Mouse (Mus musculus): ENCODE measurements around the gene Ppp1r8. TPM values are rescaled to one million over a fixed set of nuclear protein-coding genes. Genes with fewer than 3 reads are reported as not detected.
"Not testable (repeated sequence)": the region's sequence is repeated elsewhere in the genome, so short reads cannot be mapped to it uniquely, and the experiment has no call there.

The Ppp1r8 gene
- polyA plus RNA-seq, 1 experiment = 50.2 TPM

- 24% methylated on average over 1 of the region's 1 CpGs for WGBS
- TF ChIP-seq POLR2A (IDR thresholded peaks at IDR 0.05; ENCODE audit: borderline replicate concordance, control insufficient read depth, low read depth, low read length) = no peak
- no peak for TF ChIP-seq CTCF (IDR thresholded peaks at IDR 0.05; ENCODE audit: control insufficient read depth, insufficient read depth, low read length)
- H3K27ac ChIP-seq (ENCODE audit: control insufficient read depth, insufficient read depth, low read depth, low read length, poor library complexity) = no peak overlapping the region
- H3K4me3 ChIP-seq (replicated peaks; ENCODE audit: control insufficient read depth, low read depth, low read length) = no peak overlapping the region
- H3K4me1 ChIP-seq (ENCODE audit: control insufficient read depth, insufficient read depth, low read length) = peaks cover 5% of the 10 kb centered on the region
Observed at GRCm38 (mm10) chr4:132797461-132797860, 45.5 kb downstream of the Ppp1r8 start.

GRCm38 (mm10) chr4:132796196-132796886 is 46.6 kb downstream of the Ppp1r8 start, which contains the start of gene Themis2:
Themis2 (minus strand) TSS chr4:132796387.
- Histone ChIP-seq H3K4me3 (replicated peaks; ENCODE audit: control insufficient read depth, low read depth, low read length) (peak within 1 kb of the TSS; percentile 84), H3K27ac (ENCODE audit: control insufficient read depth, insufficient read depth, low read depth, low read length, poor library complexity) (peak within 1 kb of the TSS; percentile 91), H3K4me1 (ENCODE audit: control insufficient read depth, insufficient read depth, low read length) (peaks cover 4% of the 10 kb centered on the region; the same call in 1 of the 2 replicates)
- whole genome bisulfite sequencing = 1% methylated on average over 21 of the region's 21 CpGs
- no peak for TF ChIP-seq CTCF (IDR thresholded peaks at IDR 0.05; ENCODE audit: control insufficient read depth, insufficient read depth, low read length)
- TF ChIP-seq POLR2A (IDR thresholded peaks at IDR 0.05; ENCODE audit: borderline replicate concordance, control insufficient read depth, low read depth, low read length) = peak; percentile 95

- Histone ChIP-seq H3K27ac (ENCODE audit: control insufficient read depth, insufficient read depth, low read depth, low read length, poor library complexity) (peak overlapping the region; percentile 91), H3K4me3 (replicated peaks; ENCODE audit: control insufficient read depth, low read depth, low read length) (peak overlapping the region; percentile 84), H3K4me1 (ENCODE audit: control insufficient read depth, insufficient read depth, low read length) (peaks cover 4% of the 10 kb centered on the region; the same call in 1 of the 2 replicates)
- TF ChIP-seq CTCF (IDR thresholded peaks at IDR 0.05; ENCODE audit: control insufficient read depth, insufficient read depth, low read length) = no peak
- TF ChIP-seq POLR2A (IDR thresholded peaks at IDR 0.05; ENCODE audit: borderline replicate concordance, control insufficient read depth, low read depth, low read length) = no peak
- 52% methylated on average over 7 of the region's 7 CpGs for WGBS
Observed at GRCm38 (mm10) chr4:132795171-132795570, 47.8 kb downstream of the Ppp1r8 start.

- H3K4me3 ChIP-seq (replicated peaks; ENCODE audit: control insufficient read depth, low read depth, low read length) = peak overlapping the region; percentile 84
- no peak for TF ChIP-seq CTCF (IDR thresholded peaks at IDR 0.05; ENCODE audit: control insufficient read depth, insufficient read depth, low read length)
- TF ChIP-seq POLR2A (IDR thresholded peaks at IDR 0.05; ENCODE audit: borderline replicate concordance, control insufficient read depth, low read depth, low read length) = no peak
- 25% methylated on average over 8 of the region's 8 CpGs for WGBS
- peak overlapping the region; percentile 91 for H3K27ac ChIP-seq (ENCODE audit: control insufficient read depth, insufficient read depth, low read depth, low read length, poor library complexity)
- peaks cover 4% of the 10 kb centered on the region; the same call in 1 of the 2 replicates for H3K4me1 ChIP-seq (ENCODE audit: control insufficient read depth, insufficient read depth, low read length)
Observed at GRCm38 (mm10) chr4:132794760-132795159, 48.2 kb downstream of the Ppp1r8 start.

GRCm38 (mm10) chr4:132794028-132794427 is 48.9 kb downstream of the Ppp1r8 start:
- Histone ChIP-seq H3K4me3 (replicated peaks; ENCODE audit: control insufficient read depth, low read depth, low read length) (peak overlapping the region; percentile 41), H3K27ac (ENCODE audit: control insufficient read depth, insufficient read depth, low read depth, low read length, poor library complexity) (peak overlapping the region; percentile 89), H3K4me1 (ENCODE audit: control insufficient read depth, insufficient read depth, low read length) (peaks cover 4% of the 10 kb centered on the region; the same call in 1 of the 2 replicates)
- 5% methylated on average over 9 of the region's 9 CpGs for WGBS
- no peak; the same call in 1 of the 2 replicates for TF ChIP-seq POLR2A (IDR thresholded peaks at IDR 0.05; ENCODE audit: borderline replicate concordance, control insufficient read depth, low read depth, low read length)
- TF ChIP-seq CTCF (IDR thresholded peaks at IDR 0.05; ENCODE audit: control insufficient read depth, insufficient read depth, low read length) = peak; percentile 18; the same call in 1 of the 2 replicates

GRCm38 (mm10) chr4:132793322-132794004 is 49.5 kb downstream of the Ppp1r8 start:
- peak overlapping the region; percentile 39 for H3K4me3 ChIP-seq (replicated peaks; ENCODE audit: control insufficient read depth, low read depth, low read length)
- H3K4me1 ChIP-seq (ENCODE audit: control insufficient read depth, insufficient read depth, low read length) = not testable (repeated sequence)
- H3K27ac ChIP-seq (ENCODE audit: control insufficient read depth, insufficient read depth, low read depth, low read length, poor library complexity) = peak overlapping the region; percentile 89
- WGBS = 75% methylated on average over 9 of the region's 9 CpGs

- 93% methylated on average over 8 of the region's 8 CpGs for WGBS
- TF ChIP-seq POLR2A (IDR thresholded peaks at IDR 0.05; ENCODE audit: borderline replicate concordance, control insufficient read depth, low read depth, low read length) (no peak), CTCF (IDR thresholded peaks at IDR 0.05; ENCODE audit: control insufficient read depth, insufficient read depth, low read length) (no peak)
- Histone ChIP-seq H3K4me1 (ENCODE audit: control insufficient read depth, insufficient read depth, low read length) (no peaks in the 10 kb centered on the region), H3K4me3 (replicated peaks; ENCODE audit: control insufficient read depth, low read depth, low read length) (no peak overlapping the region), H3K27ac (ENCODE audit: control insufficient read depth, insufficient read depth, low read depth, low read length, poor library complexity) (no peak overlapping the region)
Observed at GRCm38 (mm10) chr4:132789731-132790130, 53.2 kb downstream of the Ppp1r8 start.

GRCm38 (mm10) chr4:132785228-132785627 is 57.7 kb downstream of the Ppp1r8 start:
- H3K4me3 ChIP-seq (replicated peaks; ENCODE audit: control insufficient read depth, low read depth, low read length) = no peak overlapping the region
- H3K4me1 ChIP-seq (ENCODE audit: control insufficient read depth, insufficient read depth, low read length) = no peaks in the 10 kb centered on the region
- no peak overlapping the region for H3K27ac ChIP-seq (ENCODE audit: control insufficient read depth, insufficient read depth, low read depth, low read length, poor library complexity)
- TF ChIP-seq POLR2A (IDR thresholded peaks at IDR 0.05; ENCODE audit: borderline replicate concordance, control insufficient read depth, low read depth, low read length) (no peak), CTCF (IDR thresholded peaks at IDR 0.05; ENCODE audit: control insufficient read depth, insufficient read depth, low read length) (no peak)
- 84% methylated on average over 13 of the region's 13 CpGs for WGBS
